Mouse (Mus musculus): ENCODE measurements around the gene Zfp668.
A peak's percentile ranks its signal among the peaks of the same experiment; 100 is the strongest.
"Not testable (repeated sequence)": the region's sequence is repeated elsewhere in the genome, so short reads cannot be mapped to it uniquely, and the experiment has no call there.

Gene Zfp668

DNA sequence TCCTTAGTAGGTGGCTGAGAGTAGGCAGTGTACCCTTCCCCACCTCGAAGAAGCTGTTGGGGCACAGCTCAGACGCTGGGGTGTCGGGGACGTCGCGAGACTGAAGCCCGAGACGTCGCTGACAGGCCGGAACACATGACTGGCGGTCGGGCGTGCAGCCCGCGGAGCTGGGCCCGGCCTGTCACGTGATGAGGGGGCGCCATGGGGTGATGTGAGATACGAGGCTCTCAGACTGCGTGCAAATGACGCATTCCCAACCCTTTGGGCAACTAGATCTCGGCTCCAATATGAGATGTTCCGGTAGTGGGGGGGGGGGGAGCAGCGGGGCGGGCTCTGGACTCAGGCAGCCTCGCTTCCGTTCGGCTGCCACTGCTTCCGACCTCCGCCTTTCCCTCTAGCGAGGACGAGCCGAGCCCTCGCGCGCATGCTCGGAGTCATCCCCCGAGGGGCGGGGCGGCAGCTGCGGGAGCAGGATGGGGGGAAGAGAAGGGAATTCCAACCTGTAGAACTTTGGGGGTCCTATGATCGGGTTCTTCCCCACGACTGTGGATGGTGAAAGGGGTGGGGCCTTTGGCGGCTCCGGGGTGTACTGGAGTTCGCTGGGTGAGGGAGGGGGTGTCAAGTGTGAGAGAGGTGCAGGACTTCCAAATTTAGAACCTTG is 35.2 kb downstream of the Zfp668 start:
- peak; percentile 80 for DNase-seq (ENCODE audit: low spot score)

DNA sequence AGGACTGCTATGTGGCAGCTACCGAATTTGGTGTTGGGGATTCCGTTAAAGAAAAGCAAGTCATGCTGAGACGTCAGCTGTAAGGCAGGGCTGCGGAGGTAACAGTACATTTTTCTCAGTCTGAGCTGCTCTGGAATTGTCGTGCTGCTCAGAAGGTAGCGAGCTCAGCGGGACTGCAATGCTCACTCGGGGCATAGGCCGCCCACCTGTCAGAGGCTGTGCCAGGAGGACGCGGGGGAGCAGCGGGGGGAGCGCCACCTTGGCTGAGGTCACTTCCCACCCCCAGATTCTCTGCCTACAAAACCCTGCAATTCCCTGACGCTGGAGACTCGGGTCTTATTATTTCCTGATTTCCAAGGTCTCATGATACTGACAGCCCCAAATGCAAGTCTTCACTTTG is 35.7 kb downstream of the Zfp668 start:
- DNase-seq (ENCODE audit: low spot score) = peak; percentile 36

DNA sequence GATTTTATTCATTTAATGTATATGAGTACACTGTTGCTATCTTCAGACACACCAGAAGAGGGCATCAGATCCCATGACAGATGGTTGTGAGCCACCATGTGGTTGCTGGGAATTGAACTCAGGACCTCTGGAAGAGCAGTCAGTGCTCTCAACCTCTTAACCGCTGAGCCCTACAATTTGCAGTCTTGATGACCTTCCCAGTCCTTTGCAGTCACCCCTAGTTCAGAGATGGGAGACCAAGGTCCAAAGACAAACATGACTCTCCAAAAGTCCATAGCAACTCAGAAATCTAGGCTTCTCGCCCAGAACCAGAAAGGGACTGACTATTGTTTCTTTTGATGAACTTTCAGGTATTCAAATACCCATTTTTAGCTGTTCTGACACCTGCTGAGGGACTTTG is 36.6 kb downstream of the Zfp668 start:
- DNase-seq (ENCODE audit: low spot score) = not testable (repeated sequence)

DNA sequence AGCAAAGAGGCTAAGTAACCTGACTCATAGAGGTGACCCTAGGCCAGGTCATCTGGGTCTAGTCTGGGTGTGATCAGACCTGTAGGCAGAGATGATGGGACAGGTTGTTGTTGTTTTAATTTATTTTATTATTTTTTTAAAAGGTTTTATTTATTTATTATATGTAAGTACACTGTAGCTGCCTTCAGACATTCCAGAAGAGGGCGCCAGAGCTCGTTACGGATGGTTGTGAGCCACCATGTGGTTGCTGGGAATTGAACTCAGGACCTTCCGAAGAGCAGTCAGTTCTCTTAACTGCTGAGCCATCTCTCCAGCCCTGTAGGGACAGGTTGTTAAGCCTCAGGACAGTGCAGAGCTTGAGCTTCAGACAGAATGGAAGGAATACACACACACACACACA is 38.8 kb downstream of the Zfp668 start:
- not testable (repeated sequence) for DNase-seq (ENCODE audit: low spot score)

DNA sequence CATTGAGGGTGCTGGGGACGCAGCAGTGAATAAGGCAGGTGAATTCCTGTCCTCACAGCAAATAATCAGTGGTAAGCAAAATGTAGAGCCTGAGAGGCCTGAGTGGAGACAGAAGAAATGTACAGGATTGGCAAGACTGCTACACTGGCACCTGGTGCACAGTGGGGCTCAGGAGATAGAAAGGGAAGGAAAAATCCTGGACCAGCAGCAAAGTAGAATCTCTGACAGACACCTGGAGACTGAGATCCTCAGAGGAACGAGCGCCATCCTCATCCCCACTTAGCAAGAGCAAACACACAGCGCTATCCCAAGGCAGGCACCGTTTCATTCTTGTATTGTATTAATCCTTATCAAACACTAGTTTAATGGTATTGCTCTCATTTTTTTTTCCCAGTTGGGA is 39.2 kb downstream of the Zfp668 start:
- DNase-seq (ENCODE audit: low spot score) = no peak

DNA sequence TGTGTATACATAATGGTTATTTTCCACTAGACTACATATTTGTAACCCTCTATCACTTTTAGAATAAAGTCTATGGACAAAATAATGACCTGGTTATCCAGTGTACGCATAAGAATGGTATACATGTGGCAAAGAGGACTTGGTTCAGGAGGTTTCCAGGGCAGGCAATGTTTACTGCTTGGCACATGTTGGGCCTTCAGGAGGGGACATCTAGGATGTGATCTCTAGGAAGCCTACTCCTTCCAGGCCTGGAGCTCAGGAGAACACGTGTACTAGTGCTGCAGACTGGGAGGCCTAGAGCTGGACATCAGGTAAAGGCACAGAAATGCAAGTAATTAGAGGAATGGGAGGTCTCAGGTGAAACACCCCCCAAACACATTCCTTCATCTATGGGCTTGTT is 41.1 kb downstream of the Zfp668 start:
- no peak for DNase-seq (ENCODE audit: low spot score)

DNA sequence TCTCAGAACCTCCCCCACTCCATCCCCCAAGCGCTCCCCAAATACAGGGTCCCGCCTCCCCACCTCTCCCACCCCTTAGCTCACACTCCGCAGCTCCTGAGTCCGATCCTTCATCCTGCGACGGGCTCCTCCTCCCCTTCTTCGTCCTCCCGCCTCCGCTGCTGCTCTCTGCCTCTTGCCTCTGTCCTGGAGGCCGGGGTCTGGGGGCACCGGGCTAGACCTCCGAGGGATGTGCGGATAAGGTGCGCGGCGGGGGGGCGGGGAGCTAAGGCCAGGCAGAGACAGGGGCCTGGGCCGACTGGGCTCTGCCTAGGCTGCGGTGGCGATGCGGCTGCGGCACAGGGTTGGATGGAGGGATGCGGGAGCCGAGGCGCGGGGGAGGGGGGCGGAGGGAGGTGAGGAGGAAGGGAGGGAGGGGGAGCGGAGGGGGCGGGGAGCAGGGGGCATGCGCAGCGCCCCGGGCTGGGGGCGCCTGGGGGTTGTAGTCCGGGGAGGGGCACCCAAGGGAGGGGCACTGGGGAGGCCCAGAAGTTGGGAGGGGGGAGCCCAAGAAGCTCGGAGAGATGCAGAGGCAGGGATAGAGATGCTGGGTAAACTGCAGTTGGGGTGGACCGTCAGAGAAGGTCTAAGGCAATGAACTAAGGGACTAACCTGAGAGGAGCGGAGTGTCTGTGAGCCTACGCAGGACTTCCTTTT is 52.3 kb downstream of the Zfp668 start, which contains the start of the genes Stx4a and Stx1b:
Gene Stx4a (plus strand): TSS at position 119 of the 696 bp plus-strand sequence.
Gene Stx1b (minus strand): TSS at position 374 of the 696 bp plus-strand sequence.
- DNase-seq (ENCODE audit: low spot score) = no peak

DNA sequence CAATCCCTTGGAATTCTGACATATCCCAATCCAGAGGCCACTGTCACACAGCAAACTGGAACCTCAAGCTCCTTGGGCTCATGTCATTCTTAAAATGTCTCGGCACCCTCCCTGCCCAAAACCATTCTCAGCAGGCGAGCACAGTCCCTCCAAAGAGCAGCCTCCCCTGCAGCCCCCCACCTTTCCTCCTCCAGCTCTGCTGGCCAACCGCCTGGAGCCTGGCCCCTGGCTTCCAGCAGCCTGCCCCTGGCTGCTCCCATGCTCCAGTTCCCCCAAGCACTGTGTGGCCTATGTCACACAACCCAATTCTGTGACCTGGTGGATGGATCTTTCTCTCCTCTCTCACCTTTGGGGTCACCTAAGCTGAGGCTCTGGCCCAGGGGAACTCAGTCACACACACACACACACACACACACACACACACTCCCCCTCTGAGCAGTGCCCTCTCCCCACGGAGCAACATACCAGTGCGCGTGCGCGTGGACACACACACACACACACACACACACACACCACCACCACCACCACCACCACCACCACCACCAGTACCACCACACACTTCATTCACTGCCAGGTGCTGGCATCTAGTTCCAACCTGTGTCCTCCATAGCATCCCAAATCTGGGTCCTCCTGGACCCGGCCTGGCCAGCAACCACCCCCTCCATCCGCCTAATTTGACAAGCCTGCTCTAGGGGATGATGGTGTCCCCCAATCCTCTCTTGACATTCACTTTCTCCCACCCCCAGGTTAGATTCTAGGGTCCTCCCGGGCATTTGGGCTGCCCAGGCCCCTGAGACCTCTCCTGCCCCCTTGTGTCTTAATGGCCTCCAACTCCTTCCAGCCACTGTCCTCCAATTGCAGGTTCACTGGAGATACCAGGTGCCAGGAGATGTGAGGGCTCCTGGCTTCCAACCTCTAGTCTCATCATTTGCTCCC is 53.1 kb downstream of the Zfp668 start:
- DNase-seq (ENCODE audit: low spot score) = no peak

DNA sequence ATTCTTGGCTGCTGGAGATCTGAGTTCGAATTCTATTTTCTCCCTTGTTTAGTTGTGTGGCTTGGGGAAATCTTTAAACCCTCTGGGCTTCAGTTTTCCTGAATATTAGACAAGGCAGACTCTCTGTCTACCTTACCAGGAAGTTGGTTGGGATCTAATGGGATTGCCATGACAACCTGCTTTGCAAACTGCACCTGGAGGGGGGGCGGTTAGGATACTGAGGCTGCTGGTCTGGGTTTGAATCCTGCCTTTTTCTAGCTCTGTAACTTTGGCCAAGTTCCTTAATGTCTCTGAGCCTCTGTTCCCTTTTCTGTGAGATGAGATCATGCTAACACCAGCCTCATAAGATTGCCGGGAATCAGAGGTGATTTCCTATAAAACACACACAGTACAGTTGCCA is 54.1 kb downstream of the Zfp668 start:
- no peak for DNase-seq (ENCODE audit: low spot score)

DNA sequence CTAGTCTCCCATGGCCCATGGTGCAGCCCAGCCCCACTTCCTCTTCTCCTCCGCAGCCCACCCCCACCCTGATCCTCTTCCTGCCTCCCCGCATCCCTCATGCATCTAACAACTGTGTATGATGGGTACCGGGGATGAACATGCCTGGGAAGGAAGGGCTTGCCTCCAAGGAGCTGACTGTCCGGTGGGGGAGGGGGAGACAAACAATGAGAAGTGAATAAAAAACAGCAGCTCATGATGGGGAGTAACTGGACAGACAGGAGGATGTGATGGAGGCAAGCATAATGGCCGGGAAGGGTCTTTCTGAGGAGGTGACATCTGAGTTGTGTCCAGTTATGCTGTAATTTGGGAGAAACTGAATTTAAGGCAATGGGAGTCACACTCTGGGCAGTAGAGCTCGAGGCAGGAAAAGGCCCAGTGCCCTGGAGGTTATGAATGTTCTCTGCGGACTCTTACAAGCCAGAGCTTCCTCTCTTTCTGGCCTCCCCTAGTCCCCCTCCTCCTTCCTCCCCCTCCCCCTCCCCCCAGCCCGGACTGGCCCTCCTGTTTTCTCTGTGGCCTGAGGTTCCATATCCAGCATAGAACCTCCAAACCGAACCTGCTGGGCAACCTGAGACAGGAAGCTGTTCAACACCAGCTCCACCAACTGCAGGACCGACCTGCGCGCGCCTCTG is 55.7 kb downstream of the Zfp668 start:
- DNase-seq (ENCODE audit: low spot score) = no peak

DNA sequence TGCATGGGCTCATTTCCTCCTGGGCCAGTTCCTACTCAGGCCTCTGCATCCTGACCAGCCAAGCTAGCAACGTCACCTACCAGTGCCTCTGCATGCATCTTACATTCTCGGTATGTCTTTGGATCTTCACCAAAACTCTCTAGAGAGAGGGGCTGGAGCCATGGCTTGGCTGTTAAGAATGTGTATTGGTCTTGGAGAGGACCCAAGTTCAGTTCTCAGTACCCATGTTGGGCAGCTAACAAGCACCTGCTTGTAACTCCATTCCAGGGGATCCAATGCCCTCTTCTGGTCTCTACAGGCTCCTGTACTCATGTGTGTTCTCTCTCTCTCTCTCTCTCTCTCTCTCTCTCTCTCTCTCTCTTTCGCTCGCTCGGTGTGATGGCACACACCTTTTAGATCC is 58.9 kb downstream of the Zfp668 start:
- DNase-seq (ENCODE audit: low spot score) = no peak

DNA sequence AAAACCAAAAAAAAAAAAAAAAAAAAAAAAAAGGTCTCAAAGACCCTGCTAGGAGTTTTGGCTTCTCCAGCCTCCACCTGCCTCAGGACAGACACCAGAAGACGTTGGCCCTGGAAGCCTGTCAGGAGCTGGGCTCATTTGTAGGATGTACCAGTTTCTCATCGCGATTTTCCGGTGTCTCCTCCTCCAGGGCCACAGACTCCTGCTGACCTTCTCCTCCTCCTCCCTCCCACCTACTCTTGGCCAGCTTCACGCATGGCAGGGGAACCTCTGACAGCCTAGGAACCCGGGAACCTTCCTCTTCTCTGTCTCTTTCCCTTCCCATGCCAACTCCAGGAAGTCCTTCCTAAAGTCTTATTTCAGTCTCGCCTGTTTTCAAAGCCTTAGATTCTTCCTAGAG is 59.6 kb downstream of the Zfp668 start:
- DNase-seq (ENCODE audit: low spot score) = no peak

DNA sequence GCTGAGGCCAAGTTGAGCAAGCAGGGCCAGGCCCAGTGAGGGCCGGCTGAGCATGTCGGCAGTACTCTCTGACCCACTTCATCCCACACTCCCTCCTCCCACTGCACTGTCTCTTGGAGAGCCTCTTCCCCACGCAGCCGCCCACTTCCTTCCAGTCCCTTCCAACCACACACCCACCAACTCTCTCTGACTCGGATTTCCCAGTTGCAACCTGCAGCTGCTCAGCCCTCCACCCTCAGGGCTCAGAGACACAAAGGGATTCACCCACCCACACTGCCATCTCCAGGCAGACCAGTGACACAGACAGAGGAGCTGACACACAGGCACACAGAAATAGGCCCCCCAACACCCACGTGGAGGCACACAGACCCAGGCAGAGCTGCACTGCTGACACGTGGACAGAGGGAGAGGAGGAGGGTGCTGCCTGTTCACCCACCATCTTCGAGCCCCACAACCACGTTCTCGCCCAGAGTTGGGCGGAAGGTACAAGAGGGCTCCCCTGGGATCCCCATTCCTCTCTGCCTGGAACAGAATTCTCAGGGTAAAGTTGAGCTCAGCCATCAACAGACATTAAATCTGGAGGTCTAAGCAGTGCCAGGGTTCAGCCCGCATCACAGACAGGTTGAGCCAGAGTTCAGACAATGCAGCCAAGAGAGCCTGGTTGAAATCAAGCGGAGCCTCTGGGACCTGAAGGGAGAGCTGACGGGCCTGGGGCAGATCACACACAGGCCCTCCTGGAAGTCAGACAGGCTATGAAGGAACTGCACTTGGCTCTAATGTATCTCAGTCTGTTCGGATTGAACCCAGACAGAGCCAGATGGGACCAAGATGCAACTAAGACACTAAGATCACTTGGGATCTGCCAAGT is 60.4 kb downstream of the Zfp668 start:
- DNase-seq (ENCODE audit: low spot score) = no peak

DNA sequence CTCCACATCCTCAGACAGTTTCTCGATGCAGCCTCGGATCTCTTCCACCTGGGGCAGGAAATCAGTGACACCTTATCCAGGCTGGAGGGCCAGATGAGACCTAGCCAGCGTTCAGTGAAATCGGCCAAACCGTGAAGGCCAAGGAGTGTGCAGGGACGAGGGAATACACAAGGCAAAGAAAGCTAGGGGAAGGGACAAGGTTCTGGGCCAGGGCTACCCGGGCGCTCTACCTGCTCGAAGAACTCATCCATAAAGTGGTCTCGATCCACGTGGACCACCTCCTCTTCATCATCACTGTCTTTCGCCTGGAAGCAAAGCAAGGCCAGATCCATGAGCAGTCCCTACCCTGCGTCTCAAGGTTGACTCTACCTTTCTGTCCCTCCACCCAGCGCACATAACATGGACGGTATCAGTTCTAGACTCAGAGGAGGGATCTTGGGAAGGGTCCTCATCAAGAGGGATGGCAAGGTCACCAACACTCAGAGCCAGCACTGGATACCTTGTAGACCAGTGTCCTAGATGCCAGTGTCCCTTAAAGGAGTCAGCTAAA is 61.4 kb downstream of the Zfp668 start:
- DNase-seq (ENCODE audit: low spot score) = no peak

DNA sequence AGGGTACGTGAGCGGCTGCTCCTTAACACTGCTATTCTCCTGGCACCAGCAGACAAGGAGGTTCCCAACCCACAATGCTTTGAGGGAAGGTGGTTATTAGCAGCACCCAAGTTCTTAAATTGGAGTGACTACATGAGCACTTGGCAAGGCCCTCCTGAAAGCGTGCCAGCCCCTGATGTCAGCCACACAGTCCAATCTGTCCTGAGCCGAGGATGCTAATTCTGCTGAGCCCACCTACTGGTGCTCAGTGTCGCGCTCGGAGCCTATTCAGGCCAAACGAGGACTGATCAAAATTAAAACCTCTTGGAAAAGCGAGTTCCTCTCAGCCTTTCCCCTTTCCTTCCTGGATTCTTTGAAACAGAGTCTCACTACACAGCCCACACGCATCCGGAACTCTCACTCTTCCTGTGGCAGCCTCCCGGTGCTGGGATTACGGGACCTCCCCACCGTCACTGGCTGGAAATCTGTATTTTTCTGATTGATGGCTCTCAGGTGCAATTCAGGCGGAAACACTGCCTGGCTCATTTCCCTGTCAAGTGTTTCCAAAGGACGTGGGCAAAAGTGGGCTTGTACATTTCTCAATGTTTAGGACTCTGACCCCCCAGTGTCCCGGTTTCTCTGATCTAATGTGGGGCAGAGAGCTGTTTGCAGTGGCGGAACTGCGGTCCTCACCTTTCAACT is 62.2 kb downstream of the Zfp668 start:
- DNase-seq (ENCODE audit: low spot score) = no peak

DNA sequence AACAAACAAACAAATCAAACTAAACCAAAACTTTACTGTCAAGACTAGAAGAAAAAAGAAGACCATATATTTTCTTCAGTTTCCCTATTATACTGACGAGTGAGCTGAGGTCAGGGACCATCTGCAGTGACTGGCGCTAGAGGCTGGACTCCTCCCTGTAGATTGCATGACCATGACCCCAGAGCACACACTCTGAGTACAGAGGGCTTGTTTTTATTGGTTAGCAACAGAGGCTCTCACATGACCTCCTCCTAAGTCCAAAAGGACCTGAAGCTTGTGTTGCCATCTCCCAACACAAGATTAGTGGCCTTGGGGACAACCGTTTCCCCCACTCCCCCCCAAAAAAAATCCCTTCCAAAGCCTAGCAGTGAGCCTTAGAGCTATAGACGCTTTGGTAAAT is 62.8 kb downstream of the Zfp668 start:
- DNase-seq (ENCODE audit: low spot score) = no peak
